Mouse (Mus musculus) liver, embryonic 14.5 days (tissue): ENCODE data around the gene Ccdc92b.

Experiments used
- CTCF ChIP-seq: IDR thresholded peaks from 2 replicates; pipeline ENCODE4 v1.5.1; 2016; ENCODE audit warnings: antibody characterized with exemption, low read depth, control low read depth
- EP300 ChIP-seq: IDR thresholded peaks from 2 replicates; pipeline ENCODE4 v1.6.1; 2016; ENCODE audit warnings: antibody characterized with exemption, low read depth

GRCm38 (mm10) chr11:74661641-74662040 is 42.2 kb downstream of the Ccdc92b start:
- TF ChIP-seq CTCF = no peak
- no peak for TF ChIP-seq EP300
